Mouse (Mus musculus): ENCODE results near the gene Map2k1. TPM values are rescaled to one million over a fixed set of nuclear protein-coding genes. Genes with fewer than 3 reads are reported as not detected.

Map2k1 gene
- 57.3 TPM for total RNA-seq (2023)

DNA sequence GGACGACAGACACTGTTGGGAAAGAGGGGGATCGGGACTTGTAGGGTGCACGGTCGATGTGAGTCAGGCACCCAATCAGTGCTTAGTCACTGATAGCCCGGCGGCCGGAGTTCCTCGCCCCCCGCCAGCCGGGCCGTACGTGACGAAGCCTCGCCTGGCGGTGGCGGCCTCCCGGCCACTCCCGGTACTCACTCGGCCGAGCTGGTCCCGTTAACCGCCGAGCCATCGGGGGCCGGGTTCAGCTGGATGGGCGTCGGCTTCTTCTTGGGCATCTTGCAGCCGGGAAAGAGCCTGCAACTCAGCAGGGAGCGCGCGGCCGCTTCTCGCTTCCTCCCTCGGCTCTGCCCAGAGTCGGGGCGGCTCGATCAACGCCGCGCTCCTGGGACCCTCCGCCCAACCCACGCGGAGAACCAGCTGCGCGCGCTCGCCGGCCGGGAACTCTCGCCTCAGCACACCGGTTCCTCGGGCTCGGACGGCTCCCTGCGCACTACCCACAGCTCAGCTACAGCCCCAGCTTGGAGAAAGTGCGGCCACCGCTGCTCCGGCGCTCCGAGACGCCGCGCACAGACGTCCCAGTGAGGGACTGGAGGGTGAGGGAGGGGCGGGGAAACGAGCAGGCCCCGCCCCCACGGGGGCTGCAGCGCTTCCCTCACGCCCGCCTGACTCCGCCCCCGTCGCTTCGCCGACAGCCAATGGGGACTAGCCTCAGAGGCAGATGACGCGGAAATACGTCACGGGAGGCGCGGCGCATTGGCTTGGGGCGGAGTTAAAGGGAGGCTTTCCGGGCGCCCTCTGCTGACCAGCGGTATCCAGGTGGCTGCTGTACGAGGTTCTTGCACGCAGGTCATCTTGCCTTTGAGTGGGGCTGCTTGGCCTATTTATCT is at the start of gene Map2k1:
Map2k1 (minus strand) TSS at position 611 of the 884 bp plus-strand sequence.

DNA sequence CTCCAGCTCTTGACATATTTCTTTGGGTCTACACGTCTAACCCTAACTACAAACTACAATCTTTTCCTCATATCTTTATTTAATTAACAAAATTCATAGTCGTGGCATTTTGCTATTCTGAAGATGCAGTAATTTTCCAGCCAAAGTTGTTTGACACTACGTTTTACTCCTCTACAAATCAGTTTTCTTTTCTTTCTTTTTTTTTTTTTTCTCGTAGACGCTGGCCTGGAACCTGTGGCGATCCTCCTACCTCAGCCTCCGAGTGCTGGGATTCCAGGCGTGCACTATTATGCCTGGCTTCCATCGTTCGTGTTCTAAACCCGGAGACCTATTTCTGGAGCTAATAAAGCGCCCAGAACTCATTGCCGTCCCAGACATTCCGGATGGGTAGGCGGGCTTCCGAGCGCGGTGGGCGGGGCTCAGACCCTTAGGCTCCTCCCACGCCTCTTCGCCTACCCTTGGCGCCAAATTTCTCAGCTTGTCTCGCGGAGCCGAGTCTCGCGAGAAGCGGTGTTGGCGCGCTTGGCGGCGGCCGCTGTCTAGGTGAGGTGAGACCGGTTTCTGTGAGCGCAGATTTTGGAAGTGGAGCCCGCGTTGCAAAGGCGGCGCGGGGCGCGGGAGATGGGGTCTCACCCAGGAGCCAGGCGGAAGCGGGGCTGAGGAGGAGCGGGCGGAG is 27.8 kb upstream of the Map2k1 start, which contains the start of gene Tipin:
Tipin (plus strand) TSS at position 477 of the 676 bp plus-strand sequence.

DNA sequence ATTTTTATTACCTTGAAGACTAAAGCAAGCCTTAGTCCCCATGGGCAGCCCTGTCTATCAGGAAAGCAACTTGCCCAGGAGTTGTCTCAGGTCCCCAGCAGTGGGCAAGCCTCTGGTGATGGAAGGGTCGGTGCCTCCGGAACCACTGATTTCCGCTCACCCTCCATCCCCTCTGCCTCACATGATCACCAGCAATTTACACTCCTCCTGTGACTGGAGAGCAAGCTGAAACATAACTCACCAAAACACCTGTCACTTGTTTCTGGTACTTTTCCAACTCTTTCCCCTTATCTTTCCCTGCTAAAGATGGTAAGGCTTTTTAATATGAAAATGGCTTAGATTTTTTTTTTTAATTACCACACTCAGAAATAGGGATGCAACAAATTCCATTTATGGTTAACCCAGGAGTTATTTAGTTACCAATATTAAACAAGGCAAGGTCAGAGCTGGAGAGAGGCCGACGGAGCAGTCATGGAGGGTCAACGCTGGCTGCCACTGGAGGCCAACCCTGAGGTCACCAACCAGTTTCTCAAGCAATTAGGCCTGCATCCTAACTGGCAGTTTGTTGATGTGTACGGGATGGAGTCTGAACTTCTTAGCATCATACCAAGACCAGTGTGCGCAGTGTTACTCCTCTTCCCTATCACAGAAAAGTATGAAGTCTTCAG is 18.5 kb downstream of the Map2k1 start, which contains the start of gene Uchl4:
Uchl4 (plus strand) TSS at position 434 of the 668 bp plus-strand sequence.

DNA sequence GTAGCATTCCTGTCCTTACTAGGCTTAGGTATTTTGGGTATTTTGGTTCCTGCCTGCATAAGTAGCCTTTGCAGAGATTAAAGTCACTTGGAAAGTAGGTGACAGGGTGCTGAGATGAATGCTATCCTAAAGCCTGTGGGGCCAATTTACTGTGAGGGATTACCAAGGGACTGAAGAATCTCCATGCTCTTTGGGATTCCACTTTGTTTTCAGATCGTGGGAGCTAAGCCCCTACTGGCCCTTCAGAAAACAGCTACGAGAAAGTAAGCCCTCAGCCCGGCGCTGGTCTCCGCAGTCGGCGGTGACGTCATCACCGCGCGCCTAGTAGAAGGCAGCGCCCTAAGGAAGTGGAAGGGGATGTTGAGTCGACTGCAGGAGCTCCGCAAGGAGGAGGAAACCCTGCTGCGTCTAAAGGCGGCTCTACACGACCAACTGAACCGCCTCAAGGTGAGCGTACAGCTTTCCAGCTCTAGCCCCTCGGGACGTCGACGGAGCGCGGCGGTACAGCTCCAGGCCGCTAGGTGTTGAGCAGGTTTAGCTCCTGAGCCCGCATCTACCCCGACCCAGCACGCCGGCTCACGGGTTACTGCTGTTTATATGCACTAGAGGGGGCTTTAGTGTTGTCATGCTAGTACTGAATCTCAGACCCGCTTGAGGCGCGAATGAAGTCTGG is 74.3 kb downstream of the Map2k1 start, which contains the start of gene Snapc5:
Snapc5 (plus strand) TSS at position 301 of the 673 bp plus-strand sequence.

DNA sequence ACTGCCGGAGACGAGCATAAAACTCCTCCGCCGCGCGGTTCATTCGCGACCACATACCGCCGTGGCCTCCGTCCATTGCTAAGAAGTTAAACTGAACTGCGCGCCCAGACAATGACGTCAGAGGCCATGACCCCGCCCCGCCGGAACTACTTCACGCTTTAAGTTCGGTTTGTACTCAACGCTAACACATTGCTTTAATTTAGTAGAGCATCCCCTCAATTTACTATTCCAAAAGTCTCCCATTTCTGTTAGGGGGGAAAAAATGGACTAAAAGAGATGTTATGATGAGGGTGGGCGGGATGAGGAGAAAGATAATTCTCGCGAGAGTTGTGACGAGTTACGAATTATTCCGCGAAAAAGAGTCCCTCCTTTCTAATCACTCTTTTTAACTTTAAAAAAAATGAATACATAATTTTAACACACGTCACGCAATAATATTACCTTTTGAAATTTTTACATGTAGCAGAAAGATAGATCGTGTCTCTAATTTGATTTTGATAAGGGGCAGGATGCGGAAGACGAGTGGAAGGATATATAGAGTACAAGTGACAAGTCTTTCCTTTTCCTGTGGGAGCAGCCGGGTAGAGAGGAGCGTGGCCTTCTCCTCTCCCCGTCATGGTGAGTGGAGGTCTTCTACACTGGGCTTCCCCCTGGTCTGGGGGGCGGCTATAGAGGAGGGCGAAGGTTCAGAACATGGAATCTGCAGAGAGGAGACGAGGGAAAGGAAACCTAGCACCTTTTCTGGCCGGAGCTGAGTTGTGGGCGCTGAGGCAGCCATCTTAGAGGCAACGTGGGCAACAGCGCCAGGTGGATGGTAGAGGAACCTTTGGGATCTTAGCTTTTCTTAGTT is 80.4 kb downstream of the Map2k1 start, which contains the start of the genes Zwilch and Rpl4:
Zwilch (minus strand) TSS at position 289 of the 850 bp plus-strand sequence.
Rpl4 (plus strand) TSS at position 560 of the 850 bp plus-strand sequence.

Other genes with a start within 250 kb of the Map2k1 start
- gene Smad6, start 231.6 kb downstream of the Map2k1 start, total RNA-seq (2023), result not detected
- gene Lctl, start 136.5 kb downstream of the Map2k1 start, total RNA-seq (2023), result not detected
- 7.4 TPM for gene Zwilch, start 80.5 kb downstream of the Map2k1 start, total RNA-seq (2023)
- gene Rpl4, start 80.3 kb downstream of the Map2k1 start, total RNA-seq (2023), result 2,253 TPM
- gene Snapc5, start 74.4 kb downstream of the Map2k1 start, total RNA-seq (2023), result 29.6 TPM
- gene Uchl4, start 18.4 kb downstream of the Map2k1 start, total RNA-seq (2023), result 0.74 TPM
- gene Tipin, start 27.9 kb upstream of the Map2k1 start, total RNA-seq (2023), result 12.8 TPM
- 23.5 TPM for gene Dis3l, start 87.7 kb upstream of the Map2k1 start, total RNA-seq (2023)
- gene Megf11, start 132.0 kb upstream of the Map2k1 start, total RNA-seq (2023), result not detected

Measured in CD4-positive naive resting alpha-beta T cell, adult 57 days (primary cell).